Mouse (Mus musculus): Measurements from ENCODE around the gene Ncbp3.

DNA sequence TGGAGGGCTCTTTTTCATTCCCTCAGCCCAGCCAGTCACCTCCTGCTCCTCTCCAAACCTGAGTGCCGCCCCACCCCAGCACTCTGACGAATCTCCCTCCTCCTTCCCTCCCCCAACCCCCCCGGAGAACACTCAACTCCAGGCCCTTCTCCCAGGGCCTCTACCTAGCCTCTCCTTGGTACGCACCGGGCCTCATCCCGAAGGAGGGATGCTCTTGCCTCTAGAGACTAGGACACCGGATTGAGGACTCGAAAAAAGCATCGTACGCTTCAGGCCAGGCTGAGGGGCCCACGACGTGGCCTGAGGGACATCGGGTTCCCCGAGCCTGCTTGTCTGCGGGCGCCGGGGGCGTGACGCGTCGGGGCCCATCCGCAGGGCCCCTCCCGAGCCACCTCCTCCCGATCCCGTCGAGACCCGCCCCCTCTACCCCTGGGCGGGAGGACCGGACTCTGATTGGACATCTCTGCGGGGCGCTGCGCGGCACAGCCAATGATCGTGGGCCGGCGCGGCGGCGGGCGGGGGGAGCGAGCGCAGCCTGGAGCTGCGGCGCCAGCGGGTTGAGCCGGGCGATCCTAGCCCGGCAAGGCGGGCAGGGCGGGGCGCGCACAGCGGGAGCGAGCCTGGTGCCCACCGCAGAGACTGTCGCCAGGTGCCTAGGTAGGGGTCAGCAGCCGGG, 29.0 kb upstream of the Ncbp3 start, which contains the start of gene Camkk1:
- TF ChIP-seq POLR2A (IDR thresholded peaks at IDR 0.05; ENCODE audit: extremely low read depth, insufficient read depth, low read length), result no peak
- TF ChIP-seq CTCF (IDR thresholded peaks at IDR 0.05; ENCODE audit: low read depth, low read length), result no peak
